Mouse (Mus musculus) erythroid progenitor cell, adult 5-6 weeks (primary cell): ENCODE measurements at regions not wholly inside any gene's neighbourhood (a gene's known extent, or its start where the extent isn't known, plus 50 kb on each side); places are given as distances from the start of the nearest gene placed in this dataset.

Experiments
- ATAC-seq: replicated peaks from 2 replicates; pipeline ENCODE4 v1.8.0; 2016; ENCODE audit warnings: moderate number of reproducible peaks, mild to moderate bottlenecking, moderate TSS enrichment, inconsistent platforms; ENCODE audit not compliant: poor library complexity, low FRiP score, severe bottlenecking

DNA sequence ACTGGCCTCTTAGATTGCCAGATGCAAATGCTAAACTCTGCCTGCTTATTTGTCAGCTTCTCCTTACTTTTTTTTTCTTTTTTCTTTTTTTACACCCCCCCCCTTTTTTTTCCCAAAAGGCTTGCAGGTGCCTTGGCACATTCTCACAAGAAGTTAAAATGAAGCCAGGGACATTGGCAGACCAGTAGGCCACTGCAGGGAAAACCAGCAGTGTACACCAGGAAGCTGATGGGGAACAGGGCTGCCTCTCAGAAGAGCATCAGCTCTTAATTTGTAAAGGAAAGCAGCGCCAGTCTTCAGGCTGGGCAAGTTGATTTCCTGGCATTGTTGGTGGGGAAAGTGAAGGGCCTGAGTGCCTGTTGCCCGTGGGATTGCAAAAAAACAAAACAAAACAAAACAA lies 83.3 kb downstream of the Gadd45g start:
- ATAC-seq = no peak

GRCm38 (mm10) chr13:51930301-51930747 lies 83.8 kb downstream of the Gadd45g start:
- no peak for ATAC-seq

GRCm38 (mm10) chr13:51930931-51931330 lies 84.5 kb downstream of the Gadd45g start:
- ATAC-seq = no peak

DNA sequence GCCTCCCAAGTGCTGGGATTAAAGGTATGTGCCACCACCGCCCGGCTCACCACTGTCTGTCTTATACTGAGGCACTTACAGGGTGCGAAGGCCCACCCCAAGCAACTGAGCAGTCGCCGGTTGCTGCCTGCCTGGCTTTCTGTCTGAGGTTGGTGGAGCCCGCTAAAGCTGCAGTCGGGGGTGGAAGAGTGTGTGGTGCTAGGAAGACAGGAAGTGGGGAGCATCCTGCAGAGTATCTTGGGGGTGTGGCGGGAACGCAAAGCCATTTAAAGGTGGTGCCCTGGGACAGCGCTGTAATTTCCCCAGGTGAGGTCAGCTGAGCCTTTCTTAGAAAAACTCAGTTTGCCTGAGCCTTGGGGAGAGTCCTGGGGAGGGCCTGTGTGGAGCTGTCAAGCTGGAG lies 89.3 kb downstream of the Gadd45g start:
- no peak for ATAC-seq

DNA sequence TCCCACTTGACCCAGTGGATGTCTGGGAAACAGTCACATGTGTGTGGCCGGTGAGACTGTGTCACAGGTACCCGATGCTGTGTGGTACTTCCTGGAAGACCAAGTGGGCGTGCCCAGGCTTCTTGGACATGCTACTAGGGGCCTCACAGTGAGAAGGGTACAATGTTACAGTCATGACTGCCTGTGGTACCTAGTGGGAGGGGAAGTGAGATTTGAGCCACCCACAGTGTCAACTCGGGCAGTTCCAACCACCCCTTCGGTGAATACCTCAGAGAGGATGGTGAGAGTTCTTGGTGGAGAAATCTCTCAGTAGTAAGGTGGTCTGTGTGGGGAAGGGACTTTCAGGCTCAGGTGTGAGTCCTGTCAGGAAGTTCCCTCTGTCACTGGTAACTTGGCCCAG lies 90.0 kb downstream of the Gadd45g start:
- ATAC-seq = no peak

DNA sequence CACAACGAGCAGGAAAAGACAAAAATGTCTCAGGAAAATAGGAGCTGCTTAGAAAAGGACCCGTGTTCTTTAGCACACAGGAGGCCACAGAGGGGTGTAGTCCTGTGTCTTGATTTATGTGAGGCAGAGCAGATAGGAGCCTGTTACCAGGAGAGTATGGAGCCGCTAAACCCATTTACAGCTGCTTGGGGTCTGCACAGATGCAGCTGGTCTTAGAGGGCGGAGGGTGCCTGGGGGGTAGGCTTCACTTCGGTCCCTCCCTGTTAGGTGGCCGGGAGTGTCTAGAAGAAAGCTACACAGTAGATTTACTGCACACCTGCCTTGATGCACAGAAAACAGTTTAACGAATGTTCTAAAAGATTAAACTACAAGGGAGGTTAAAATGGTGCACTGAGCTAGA lies 91.4 kb downstream of the Gadd45g start:
- no peak for ATAC-seq

- ATAC-seq = no peak
Observed at GRCm38 (mm10) chr13:51939262-51939661, 92.8 kb downstream of the Gadd45g start.

GRCm38 (mm10) chr13:51939715-51940114 lies 93.2 kb downstream of the Gadd45g start:
- ATAC-seq = no peak

GRCm38 (mm10) chr13:51946171-51946570 lies 99.7 kb downstream of the Gadd45g start:
- no peak for ATAC-seq

- ATAC-seq = no peak
Observed at GRCm38 (mm10) chr13:51948896-51949295, 102.4 kb downstream of the Gadd45g start.

DNA sequence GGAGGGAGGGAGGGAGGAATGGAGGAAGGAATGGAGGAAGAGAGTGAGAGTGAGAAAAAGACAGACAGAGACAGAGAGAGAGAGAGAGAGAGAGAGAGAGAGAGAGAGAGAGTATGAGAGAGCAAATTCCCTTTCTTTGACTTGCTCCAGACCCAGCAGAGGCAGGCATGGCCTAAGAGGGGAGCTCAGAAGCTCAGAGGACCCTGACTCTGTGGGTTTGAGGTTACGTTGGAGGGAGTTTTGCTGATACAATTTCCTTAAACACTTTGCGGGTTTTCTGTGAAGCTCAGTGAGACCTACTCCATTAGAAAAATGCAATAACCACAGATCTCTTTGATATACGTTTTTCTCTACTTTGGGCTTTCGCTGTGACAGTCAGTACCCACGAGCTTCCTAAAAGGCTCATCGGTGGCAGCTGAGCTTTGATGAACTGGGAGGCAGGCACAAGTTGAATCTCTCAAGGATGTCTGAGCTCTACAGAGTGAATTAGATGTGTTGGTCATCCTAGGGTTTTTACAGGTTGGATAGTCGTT lies 105.1 kb downstream of the Gadd45g start:
- ATAC-seq = no peak

GRCm38 (mm10) chr13:51953084-51953483 lies 106.6 kb downstream of the Gadd45g start:
- ATAC-seq = no peak

DNA sequence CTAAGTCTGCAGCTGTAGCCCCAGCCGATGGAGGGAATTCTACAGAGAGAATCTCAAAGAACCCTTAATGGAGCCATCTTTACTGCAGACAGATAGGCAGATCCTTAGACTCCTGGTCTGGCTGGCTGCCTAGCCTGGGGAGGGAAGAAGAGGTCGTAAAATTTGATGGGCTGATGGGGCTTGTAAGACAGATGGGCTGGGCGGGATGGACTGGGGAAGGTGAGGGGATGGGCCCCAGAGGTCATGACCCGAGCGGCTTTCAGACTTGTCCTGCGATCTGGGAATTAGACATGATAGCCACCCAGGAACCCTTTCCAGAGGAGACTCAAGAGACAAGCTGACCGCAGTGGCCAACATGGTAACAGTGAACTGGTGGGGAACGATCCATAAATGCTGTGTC lies 107.1 kb downstream of the Gadd45g start:
- no peak for ATAC-seq

GRCm38 (mm10) chr13:51957101-51957500 lies 110.6 kb downstream of the Gadd45g start:
- no peak for ATAC-seq

- no peak for ATAC-seq
Observed at GRCm38 (mm10) chr13:51959591-51959990, 113.1 kb downstream of the Gadd45g start.

- ATAC-seq = no peak
Observed at GRCm38 (mm10) chr13:51960262-51960661, 113.8 kb downstream of the Gadd45g start.

DNA sequence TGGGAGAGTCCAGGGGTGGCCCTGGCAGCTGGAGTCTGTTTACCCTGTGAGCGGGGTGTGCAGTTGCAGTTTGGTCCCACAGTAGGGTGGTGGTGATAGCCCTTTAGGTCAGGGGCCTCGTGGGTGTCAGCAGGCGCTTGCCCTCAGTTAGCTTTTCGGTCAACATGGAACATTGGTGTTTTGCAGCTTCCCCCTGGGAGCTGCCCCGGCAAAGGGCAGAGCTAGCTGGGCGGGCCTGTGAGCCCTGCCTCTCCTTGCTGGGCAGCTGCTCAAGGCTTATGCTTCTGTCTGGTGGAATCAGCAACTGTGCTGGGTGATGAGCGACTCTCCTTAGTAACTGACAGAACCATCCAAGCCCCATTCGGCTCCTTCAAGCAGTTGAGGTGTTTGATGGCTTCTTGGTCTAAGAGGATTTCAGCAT lies 115.7 kb downstream of the Gadd45g start:
- ATAC-seq = no peak

DNA sequence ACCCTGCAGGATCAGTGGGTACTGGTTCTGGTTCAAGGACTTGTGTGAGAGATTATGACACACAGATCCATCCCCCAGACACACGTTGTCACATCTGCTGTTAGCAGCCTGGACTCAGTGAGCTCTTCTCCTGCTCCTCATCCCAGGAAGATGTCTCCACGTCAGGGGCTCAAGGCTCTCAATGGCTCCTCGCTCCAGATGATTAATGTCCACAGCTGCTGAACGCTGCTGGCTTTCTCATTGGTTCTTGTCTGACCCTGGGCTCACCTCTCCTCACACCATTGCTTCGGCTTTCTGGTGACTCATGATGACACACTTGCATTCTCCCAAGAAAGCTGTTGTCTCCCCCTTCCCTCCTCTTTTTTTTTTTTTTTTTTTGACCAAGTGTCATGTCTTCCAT lies 116.2 kb downstream of the Gadd45g start:
- no peak for ATAC-seq

- ATAC-seq = no peak
Observed at GRCm38 (mm10) chr13:51963966-51964365, 117.5 kb downstream of the Gadd45g start.

DNA sequence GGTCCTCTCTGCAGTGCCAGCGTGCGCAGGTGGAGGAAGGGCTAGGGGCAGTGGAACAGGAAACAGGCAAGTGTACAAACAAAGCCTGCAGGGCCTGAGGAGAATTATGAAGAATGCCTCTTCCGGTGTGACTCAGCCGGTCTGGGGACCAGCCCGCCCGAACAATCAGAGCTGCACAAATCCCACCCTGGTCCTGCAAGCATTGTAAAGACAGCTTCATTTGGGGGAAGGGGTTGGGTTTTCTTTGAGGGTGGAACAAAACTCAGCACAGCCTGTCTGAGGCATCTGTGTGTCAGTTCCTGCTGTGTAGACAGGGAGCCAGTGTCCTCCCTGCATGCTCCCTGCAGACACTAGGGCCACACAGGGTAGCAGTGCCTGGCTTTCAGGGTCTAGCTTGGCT lies 117.9 kb downstream of the Gadd45g start:
- no peak for ATAC-seq

GRCm38 (mm10) chr13:51964921-51965320 lies 118.4 kb downstream of the Gadd45g start:
- ATAC-seq = no peak

DNA sequence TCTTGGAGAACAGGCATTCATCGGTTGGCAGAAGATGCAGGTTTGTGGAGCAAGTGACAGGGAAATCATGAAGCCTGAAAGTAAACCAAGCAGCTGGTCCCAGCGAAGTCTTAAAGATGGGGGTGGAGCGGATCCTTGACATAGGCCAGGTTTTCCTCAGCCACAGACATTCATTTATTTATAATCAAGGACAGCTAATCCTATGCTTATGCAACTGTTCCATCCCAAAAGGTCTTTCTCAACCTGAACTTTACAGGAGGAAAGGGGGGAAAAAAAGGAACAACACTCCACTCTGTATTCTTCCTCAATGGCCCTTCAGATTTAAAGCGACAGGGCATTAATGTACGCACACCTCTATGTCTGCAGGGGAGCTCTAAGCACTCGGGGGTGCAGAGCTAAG lies 121.6 kb downstream of the Gadd45g start:
- ATAC-seq = no peak
